Mouse (Mus musculus): ENCODE measurements around the gene Copb1.
"Not testable (repeated sequence)": the region's sequence is repeated elsewhere in the genome, so short reads cannot be mapped to it uniquely, and the experiment has no call there.

The Copb1 gene

GRCm38 (mm10) chr7:114216908-114217307, 37.6 kb downstream of the Copb1 start:
- no peak for DNase-seq

GRCm38 (mm10) chr7:114214385-114214784, 40.1 kb downstream of the Copb1 start:
- no peak for DNase-seq

GRCm38 (mm10) chr7:114213537-114213936, 41.0 kb downstream of the Copb1 start:
- DNase-seq, result peak; percentile 64

- no peak for DNase-seq
Measured at GRCm38 (mm10) chr7:114210618-114211017, 43.9 kb downstream of the Copb1 start.

- DNase-seq, result no peak
Measured at GRCm38 (mm10) chr7:114209841-114210240, 44.7 kb downstream of the Copb1 start.

GRCm38 (mm10) chr7:114203491-114204359, 50.8 kb downstream of the Copb1 start:
- DNase-seq, result peak; percentile 39

GRCm38 (mm10) chr7:114202972-114203404, 51.5 kb downstream of the Copb1 start:
- peak; percentile 70 for DNase-seq

- peak; percentile 45 for DNase-seq
Measured at GRCm38 (mm10) chr7:114200651-114201050, 53.9 kb downstream of the Copb1 start.

- no peak for DNase-seq
Measured at GRCm38 (mm10) chr7:114199428-114200110, 54.9 kb downstream of the Copb1 start.

- no peak for DNase-seq
Measured at GRCm38 (mm10) chr7:114198252-114198651, 56.3 kb downstream of the Copb1 start.

- not testable (repeated sequence) for DNase-seq
Measured at GRCm38 (mm10) chr7:114196588-114196987, 57.9 kb downstream of the Copb1 start.

- not testable (repeated sequence) for DNase-seq
Measured at GRCm38 (mm10) chr7:114194788-114195187, 59.7 kb downstream of the Copb1 start.

- no peak for DNase-seq
Measured at GRCm38 (mm10) chr7:114194224-114194623, 60.3 kb downstream of the Copb1 start.

GRCm38 (mm10) chr7:114193284-114194067, 61.0 kb downstream of the Copb1 start:
- no peak for DNase-seq

- DNase-seq, result no peak
Measured at GRCm38 (mm10) chr7:114192581-114192980, 61.9 kb downstream of the Copb1 start.

- DNase-seq, result no peak
Measured at GRCm38 (mm10) chr7:114183416-114183815, 71.1 kb downstream of the Copb1 start.

- DNase-seq, result no peak
Measured at GRCm38 (mm10) chr7:114182708-114183107, 71.8 kb downstream of the Copb1 start.

- DNase-seq, result peak; percentile 91
Measured at GRCm38 (mm10) chr7:114181391-114181790, 73.1 kb downstream of the Copb1 start.

GRCm38 (mm10) chr7:114176588-114176987, 77.9 kb downstream of the Copb1 start:
- no peak for DNase-seq

- no peak for DNase-seq
Measured at GRCm38 (mm10) chr7:114171354-114172097, 83.0 kb downstream of the Copb1 start.

GRCm38 (mm10) chr7:114169996-114170395, 84.5 kb downstream of the Copb1 start:
- peak; percentile 49 for DNase-seq

GRCm38 (mm10) chr7:114169381-114169780, 85.1 kb downstream of the Copb1 start:
- no peak for DNase-seq
